Mouse (Mus musculus): ENCODE data around the gene Rpl41.
"Not testable (repeated sequence)": the region's sequence is repeated elsewhere in the genome, so short reads cannot be mapped to it uniquely, and the experiment has no call there.

Gene Rpl41

GRCm38 (mm10) chr10:128524732-128525662, 24.1 kb downstream of the Rpl41 start:
- in situ Hi-C loops (cut with MboI): no loop called here

GRCm38 (mm10) chr10:128524111-128524731, 24.9 kb downstream of the Rpl41 start:
- in situ Hi-C loops (cut with MboI): no loop called here

- in situ Hi-C loops (cut with MboI): no loop called here
Measured at GRCm38 (mm10) chr10:128522351-128522750, 26.8 kb downstream of the Rpl41 start.

- in situ Hi-C loops (cut with MboI): no loop called here
Measured at GRCm38 (mm10) chr10:128520591-128520990, 28.5 kb downstream of the Rpl41 start.

DNA sequence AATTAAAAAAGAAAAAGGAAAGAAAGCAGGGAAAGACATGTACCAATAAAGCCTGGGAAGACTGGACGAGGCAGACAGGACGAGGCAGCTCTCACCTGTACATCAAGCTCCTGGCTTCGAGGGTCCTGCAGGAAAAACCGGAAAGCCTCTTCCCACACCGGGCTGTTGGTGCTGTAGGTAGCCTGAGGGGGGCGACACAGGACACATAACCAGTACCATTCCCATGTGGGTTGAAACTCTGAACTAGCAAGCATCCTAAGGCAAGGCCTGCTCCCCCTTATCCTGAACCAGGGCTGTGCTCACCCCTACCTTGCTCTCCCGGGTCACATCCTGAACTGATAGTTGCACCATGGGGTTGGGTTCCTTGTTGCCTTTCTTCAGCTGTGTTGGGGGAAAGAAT, 30.3 kb downstream of the Rpl41 start:
- in situ Hi-C loops (cut with MboI): no loop called here

DNA sequence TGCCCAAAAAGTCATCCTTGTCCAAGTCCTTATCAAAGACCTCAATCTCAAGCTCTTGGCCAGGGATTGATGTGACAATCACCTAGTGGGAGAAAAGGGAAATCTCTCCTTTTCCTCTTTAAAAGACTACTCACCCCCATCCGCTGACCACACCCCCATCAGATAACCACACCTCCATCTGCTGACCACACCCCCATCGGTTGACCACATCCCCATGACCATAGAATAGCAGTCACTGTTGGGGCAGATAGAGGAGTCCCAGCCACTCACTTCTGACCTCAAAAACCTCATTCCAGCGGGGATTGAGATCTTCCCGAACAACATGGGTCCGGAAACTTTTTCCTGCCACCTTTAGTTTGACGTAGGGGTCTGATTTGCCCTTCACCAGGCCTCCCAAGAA, 32.4 kb downstream of the Rpl41 start:
- in situ Hi-C loops (cut with MboI): no loop called here

DNA sequence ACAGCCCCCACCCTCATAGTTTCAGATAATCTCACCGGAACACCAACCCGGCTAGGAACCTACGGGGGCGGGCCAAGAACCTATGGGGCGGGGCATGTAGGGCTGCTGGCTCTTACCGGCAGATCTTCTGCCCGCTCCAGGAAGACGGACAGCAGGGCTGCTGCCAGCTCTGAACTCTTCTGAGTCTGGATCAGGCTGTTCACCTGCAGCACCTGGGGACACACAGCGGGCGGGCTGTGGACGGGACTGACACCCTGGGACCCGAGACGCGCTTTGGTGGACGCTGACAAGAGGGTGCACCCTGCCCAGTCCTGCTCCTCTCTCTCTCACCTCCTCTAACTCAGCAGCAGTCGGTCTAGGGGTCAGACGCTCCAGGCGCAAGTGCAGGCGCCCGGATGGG, 33.1 kb downstream of the Rpl41 start:
- in situ Hi-C loops (cut with MboI): no loop called here

GRCm38 (mm10) chr10:128515044-128515443, 34.1 kb downstream of the Rpl41 start:
- in situ Hi-C loops (cut with MboI): no loop called here

- in situ Hi-C loops (cut with MboI): no loop called here
Measured at GRCm38 (mm10) chr10:128511761-128512160, 37.3 kb downstream of the Rpl41 start.

DNA sequence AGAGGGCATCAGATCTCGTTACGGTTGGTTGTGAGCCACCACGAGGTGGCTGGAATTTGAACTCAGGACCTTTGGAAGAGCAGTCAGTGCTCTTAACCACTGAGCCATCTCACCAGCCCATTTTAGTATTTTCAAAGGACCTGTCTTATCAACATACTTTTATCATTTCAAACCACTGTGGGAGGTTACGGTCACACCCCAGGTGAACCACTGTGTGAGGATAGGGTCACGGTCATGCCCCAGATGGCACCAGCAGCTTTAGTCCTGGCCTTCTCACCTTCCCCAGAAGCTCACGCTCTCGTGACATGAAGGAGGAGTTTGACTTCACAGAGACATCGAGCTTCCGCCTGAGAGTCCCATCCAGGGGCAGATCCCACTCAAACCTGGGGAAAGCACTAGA, 37.9 kb downstream of the Rpl41 start:
- in situ Hi-C loops (cut with MboI): no loop called here

DNA sequence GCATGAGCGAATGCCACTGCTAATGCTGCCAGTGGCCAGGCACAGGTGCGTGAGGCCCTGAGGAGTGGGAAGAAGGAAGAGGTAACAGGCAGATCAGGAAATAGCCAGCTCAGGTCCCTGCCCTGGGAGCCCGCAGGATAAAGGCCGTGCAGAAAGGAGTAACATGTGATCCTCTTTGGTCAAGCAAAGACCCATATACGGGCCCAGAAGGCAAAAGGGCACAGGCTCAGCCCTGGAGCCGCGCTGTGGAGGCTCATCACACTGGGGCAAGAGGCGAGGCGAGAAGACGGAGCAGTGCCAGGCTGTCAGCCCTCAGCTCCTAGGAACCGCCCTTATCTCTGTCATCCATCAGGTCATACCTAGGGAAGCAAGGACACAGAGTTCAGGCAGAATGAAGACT, 38.8 kb downstream of the Rpl41 start:
- in situ Hi-C loops (cut with MboI): no loop called here

- in situ Hi-C loops (cut with MboI): no loop called here
Measured at GRCm38 (mm10) chr10:128509831-128510230, 39.3 kb downstream of the Rpl41 start.

DNA sequence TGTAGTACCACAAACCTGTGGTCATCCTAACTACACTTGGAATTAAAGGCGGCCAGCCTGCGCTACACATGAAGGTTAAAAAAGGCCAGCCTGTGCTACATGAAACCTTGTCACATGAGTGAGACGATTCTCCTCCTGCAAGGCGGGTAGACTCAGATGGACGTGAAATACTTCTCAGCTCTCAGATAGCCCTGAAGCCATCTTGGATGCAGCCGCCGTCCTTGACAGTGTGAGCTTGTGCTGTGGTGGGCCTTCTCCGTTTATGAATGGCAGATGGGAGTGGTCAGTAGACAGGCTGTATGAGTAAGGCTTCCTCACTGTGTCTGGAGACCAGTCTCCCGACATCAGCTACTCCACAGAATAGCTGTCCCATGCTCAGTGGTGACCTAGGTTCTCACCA, 39.9 kb downstream of the Rpl41 start:
- in situ Hi-C loops (cut with MboI): no loop called here

DNA sequence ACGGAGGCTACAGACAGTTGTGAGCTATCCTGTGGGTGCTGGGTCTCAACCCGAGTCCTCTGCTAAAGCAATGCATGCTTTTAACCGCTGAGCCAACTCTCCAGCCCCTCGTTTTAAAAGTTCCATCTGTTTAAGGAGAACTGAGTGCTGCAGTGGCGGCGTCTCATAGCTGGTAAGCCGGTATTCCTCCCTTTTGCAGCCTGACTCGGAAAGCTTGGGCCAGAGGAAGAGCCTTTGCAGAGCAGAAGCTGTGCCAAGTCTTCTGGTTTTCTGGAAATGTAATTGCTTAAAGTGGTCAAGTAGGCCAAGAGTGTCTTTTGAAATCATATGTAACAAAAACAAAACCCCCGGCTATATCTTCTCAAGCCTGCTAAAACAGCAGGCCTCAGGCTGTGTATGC, 40.8 kb downstream of the Rpl41 start:
- in situ Hi-C loops (cut with MboI): no loop called here

- in situ Hi-C loops (cut with MboI): no loop called here
Measured at GRCm38 (mm10) chr10:128505974-128506373, 43.1 kb downstream of the Rpl41 start.

GRCm38 (mm10) chr10:128505371-128505667, 43.8 kb downstream of the Rpl41 start:
- in situ Hi-C loops (cut with MboI): not testable (repeated sequence)

DNA sequence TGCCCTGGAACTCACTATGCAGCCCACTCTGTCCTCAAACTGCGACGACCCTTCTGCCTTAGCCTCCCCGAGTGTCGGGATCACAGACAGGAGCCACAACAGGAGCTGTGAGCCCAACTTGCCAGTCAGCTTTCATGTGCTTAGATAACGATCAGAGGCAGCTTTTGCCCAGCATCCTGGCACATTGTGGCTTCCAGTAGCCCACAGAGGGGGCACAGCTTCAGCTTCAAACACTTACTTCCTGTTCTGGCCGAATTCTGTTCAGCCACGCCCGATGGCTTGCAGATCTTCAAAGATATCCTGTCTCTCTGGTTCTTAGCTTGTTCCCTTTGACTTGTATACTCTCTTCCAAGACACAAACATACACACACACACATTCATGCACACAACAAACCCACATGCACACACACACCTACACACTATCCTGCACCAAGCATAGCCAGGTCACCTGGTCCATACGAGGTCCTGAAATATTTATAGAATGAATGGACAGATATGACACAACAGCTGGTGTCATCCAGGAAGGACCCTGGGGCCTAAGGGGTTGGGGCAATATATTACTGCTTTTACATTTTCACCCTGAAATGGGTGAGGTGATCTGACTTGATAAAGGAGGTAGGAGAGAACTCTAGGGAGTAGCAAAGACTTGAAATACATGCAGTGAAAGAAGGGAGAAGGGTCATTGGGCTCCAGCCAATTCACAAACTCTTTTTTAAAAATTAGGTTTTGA, 44.3 kb downstream of the Rpl41 start:
- in situ Hi-C loops (cut with MboI): no loop called here

- in situ Hi-C loops (cut with MboI): no loop called here
Measured at GRCm38 (mm10) chr10:128504012-128504411, 45.1 kb downstream of the Rpl41 start.

DNA sequence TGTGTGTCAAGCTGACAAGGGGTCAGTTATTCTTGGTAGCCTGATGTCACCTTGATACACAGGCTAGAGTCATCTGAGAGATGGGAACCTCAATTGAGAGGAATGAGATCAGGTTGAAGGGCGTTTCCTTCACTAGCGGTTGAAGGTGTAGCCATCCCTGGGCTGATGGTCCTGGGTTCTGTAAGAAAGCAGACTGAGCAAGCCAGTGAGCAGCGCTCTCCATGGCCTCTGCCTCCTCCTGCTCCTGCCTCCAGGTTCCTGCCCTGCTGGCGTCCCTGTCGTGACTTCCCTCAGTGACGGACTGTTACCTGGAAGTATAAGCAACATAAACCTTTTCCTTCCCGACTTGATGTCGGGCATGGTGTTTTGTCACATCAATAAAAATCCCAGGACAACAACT, 45.6 kb downstream of the Rpl41 start:
- in situ Hi-C loops (cut with MboI): no loop called here

- in situ Hi-C loops (cut with MboI): no loop called here
Measured at GRCm38 (mm10) chr10:128502341-128502740, 46.8 kb downstream of the Rpl41 start.

DNA sequence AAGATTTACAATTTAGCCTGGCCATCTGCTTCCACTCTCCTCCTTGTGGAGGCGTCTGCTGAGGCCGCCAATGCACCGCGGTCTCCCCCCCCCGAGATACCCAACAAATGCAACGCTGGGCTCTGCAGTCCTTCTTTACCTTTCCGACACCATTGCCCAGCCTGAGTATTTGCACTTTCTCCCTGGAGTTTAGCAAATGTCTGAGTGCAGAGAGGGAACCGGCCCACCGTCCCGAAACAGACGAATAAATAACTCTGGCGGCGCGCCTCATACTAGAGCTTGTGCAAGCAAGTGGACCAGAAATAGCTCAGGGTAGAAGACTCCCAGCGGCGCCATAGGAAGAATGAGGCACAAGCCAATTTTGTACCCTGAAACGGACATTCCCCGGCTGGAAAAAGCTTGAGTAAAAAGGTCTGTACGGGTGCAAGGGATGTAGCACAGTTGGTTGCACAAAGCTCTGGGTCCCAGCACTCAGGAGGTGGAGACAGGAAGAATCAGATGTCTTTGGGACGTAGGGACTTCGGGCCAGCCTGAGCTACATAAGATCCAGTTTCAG, 49.9 kb downstream of the Rpl41 start:
- in situ Hi-C loops (cut with MboI): no loop called here

DNA sequence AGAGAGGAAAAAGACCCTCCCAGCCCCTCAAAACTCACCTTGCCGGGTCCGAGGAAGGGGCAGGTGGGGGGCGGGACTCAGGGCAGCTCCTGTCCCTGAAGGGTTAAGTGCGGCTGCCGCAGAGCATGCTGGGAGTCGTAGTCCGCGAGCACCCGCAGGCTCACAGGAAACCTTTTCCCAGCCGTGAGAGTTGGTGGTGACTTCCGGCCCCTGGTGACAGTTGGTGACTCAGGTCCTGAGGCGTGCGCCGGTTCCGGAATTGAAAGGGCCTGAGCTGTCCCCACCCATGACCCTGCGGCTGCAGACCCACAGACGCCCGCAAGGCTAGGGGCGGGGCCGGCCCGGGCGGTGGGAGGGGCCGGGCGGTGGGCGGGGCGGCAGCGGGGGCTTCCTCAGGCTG, 50.5 kb downstream of the Rpl41 start, which contains the start of gene Myl6b:
Gene Myl6b, minus strand, starts transcription at position 96 of the 400 bp plus-strand sequence.
- in situ Hi-C loops (cut with MboI): no loop called here

All from mature B cell (primary cell).